Mouse (Mus musculus): ENCODE measurements around the gene Pex16.

Gene Pex16

GRCm38 (mm10) chr2:92374514-92374913 lies at the start of gene Pex16, which contains the start of gene Large2:
TSS of gene Pex16 (plus strand) at chr2:92374676.
TSS of gene Large2 (minus strand) at chr2:92374869.
- DNase-seq: peak; percentile 60

GRCm38 (mm10) chr2:92325676-92326075 lies 48.8 kb upstream of the Pex16 start:
- DNase-seq: no peak

GRCm38 (mm10) chr2:92326221-92326620 lies 48.3 kb upstream of the Pex16 start:
- no peak for DNase-seq

- DNase-seq: no peak
These were observed 46.9 kb upstream of the Pex16 start for GRCm38 (mm10) chr2:92327601-92328000.

GRCm38 (mm10) chr2:92328206-92328605 lies 46.3 kb upstream of the Pex16 start:
- no peak for DNase-seq

GRCm38 (mm10) chr2:92330840-92331239 lies 43.6 kb upstream of the Pex16 start:
- DNase-seq: peak; percentile 50

GRCm38 (mm10) chr2:92331410-92331809 lies 43.1 kb upstream of the Pex16 start:
- DNase-seq: peak; percentile 14

- no peak for DNase-seq
These were observed 42.6 kb upstream of the Pex16 start for GRCm38 (mm10) chr2:92331871-92332270.

GRCm38 (mm10) chr2:92342418-92342817 lies 32.1 kb upstream of the Pex16 start:
- DNase-seq: no peak

GRCm38 (mm10) chr2:92347191-92347590 lies 27.3 kb upstream of the Pex16 start:
- no peak for DNase-seq

GRCm38 (mm10) chr2:92349589-92350425 lies 24.7 kb upstream of the Pex16 start:
- no peak for DNase-seq

- no peak for DNase-seq
These were observed 23.8 kb upstream of the Pex16 start for GRCm38 (mm10) chr2:92350686-92351085.

- no peak for DNase-seq
These were observed 21.1 kb upstream of the Pex16 start for GRCm38 (mm10) chr2:92353402-92353801.

- DNase-seq: no peak
These were observed 20.3 kb upstream of the Pex16 start for GRCm38 (mm10) chr2:92354224-92354623.

- no peak for DNase-seq
These were observed 15.2 kb upstream of the Pex16 start for GRCm38 (mm10) chr2:92359301-92359700.

GRCm38 (mm10) chr2:92360186-92360823 lies 14.2 kb upstream of the Pex16 start:
- DNase-seq: no peak

- no peak for DNase-seq
These were observed 13.6 kb upstream of the Pex16 start for GRCm38 (mm10) chr2:92360893-92361292.

- peak; percentile 1 for DNase-seq
These were observed 12.7 kb upstream of the Pex16 start for GRCm38 (mm10) chr2:92361795-92362194.

GRCm38 (mm10) chr2:92362571-92363228 lies 11.8 kb upstream of the Pex16 start:
- peak; percentile 2 for DNase-seq

- DNase-seq: peak; percentile 2
These were observed 10.4 kb upstream of the Pex16 start for GRCm38 (mm10) chr2:92364086-92364485.

- DNase-seq: peak; percentile 3
These were observed 8.9 kb upstream of the Pex16 start for GRCm38 (mm10) chr2:92365568-92365967.

- DNase-seq: no peak
These were observed 7.0 kb upstream of the Pex16 start for GRCm38 (mm10) chr2:92367383-92368029.

GRCm38 (mm10) chr2:92370375-92370774 lies 4.1 kb upstream of the Pex16 start:
- no peak for DNase-seq
